Mouse (Mus musculus) kidney, embryonic 16.5 days (tissue): Measurements from ENCODE around the gene Tlr2. TPM values are rescaled to one million over a fixed set of nuclear protein-coding genes. Genes with fewer than 3 reads are reported as not detected.
"Not testable (repeated sequence)": the region's sequence is repeated elsewhere in the genome, so short reads cannot be mapped to it uniquely, and the experiment has no call there.

Experiments
- ATAC-seq: fragments of 200-750 bp; cut with Nextera tagmentation; 2 replicates; pipeline ENCODE4 v1.8.0; 2017; ENCODE audit warnings: moderate TSS enrichment; ENCODE audit not compliant: low FRiP score, low TSS enrichment
- H3K27ac ChIP-seq: fragments of 300-500 bp; sonication (generic); 2 replicates; pipeline ENCODE4 v1.5.1; 2014; ENCODE audit warnings: low read length
- H3K27me3 ChIP-seq: fragments of 300-500 bp; sonication (generic); 2 replicates; pipeline ENCODE4 v1.6.1; 2014; ENCODE audit warnings: low read length, control low read depth, mixed read lengths; ENCODE audit not compliant: insufficient read depth
- H3K36me3 ChIP-seq: fragments of 300-500 bp; sonication (generic); 2 replicates; pipeline ENCODE4 v1.6.1; 2014; ENCODE audit warnings: low read length, control low read depth, mixed read lengths; ENCODE audit not compliant: insufficient read depth
- H3K4me1 ChIP-seq: fragments of 300-500 bp; sonication (generic); 2 replicates; pipeline ENCODE4 v1.6.1; 2014; ENCODE audit warnings: low read length, control low read depth, mixed read lengths; ENCODE audit not compliant: insufficient read depth
- H3K4me2 ChIP-seq: fragments of 300-500 bp; sonication (generic); replicated peaks from 2 replicates; pipeline ENCODE4 v1.6.1; 2014; ENCODE audit warnings: low read depth, low read length
- H3K4me3 ChIP-seq: fragments of 300-500 bp; sonication (generic); 2 replicates; pipeline ENCODE4 v1.5.1; 2014; ENCODE audit warnings: mild to moderate bottlenecking, low read length
- H3K9ac ChIP-seq: fragments of 300-500 bp; sonication (generic); replicated peaks from 2 replicates; pipeline ENCODE4 v1.6.1; 2014; ENCODE audit warnings: low read length
- H3K9me3 ChIP-seq: fragments of 300-500 bp; sonication (generic); 2 replicates; pipeline ENCODE4 v1.6.1; 2016; ENCODE audit warnings: low read length, control low read depth
- WGBS: fragments of 180-500 bp; shearing (Covaris S2); extraction: QIAGEN DNeasy Blood & Tissue Kit; methylation state at CpG from one replicate; pipeline ENCODE4 v1.1.7; 2014; 5-methylcytosine and 5-hydroxymethylcytosine counted together
- polyA plus RNA-seq: library from polyadenylated mRNA; unstranded; fragments of >200 nt; fragmentation: Nextera tagmentation; extraction: Ambion mirVana; gene quantifications from 2 replicates; pipeline ENCODE4 v1.2.1, GENCODE M21; 2015

The Tlr2 gene
- polyA plus RNA-seq, 1 experiment from 2014 or later: 3.2 TPM

DNA sequence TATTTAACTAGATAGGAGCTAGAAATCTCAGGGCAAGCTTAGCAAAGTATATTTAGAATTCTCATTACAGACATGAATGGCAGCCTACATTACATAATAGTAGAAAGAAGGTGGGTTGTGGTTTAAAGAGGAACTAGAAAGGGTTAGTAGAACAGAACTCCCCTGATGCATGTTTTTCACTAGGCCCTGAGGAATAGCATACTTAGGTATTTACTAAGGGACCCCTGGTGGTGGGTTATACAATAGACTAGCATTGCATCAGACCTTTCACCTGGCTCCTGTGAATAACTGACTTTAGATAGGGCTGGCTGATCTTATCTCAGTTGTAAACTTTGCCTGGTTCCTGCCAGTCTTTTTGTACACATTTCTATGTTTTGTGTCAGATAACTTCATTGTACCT lies 25.5 kb upstream of the Tlr2 start:
- H3K4me1 ChIP-seq, ATAC-seq, H3K9me3 ChIP-seq, H3K36me3 ChIP-seq, H3K27ac ChIP-seq, H3K4me3 ChIP-seq, H3K27me3 ChIP-seq, H3K4me2 ChIP-seq, H3K9ac ChIP-seq: not testable (repeated sequence)

DNA sequence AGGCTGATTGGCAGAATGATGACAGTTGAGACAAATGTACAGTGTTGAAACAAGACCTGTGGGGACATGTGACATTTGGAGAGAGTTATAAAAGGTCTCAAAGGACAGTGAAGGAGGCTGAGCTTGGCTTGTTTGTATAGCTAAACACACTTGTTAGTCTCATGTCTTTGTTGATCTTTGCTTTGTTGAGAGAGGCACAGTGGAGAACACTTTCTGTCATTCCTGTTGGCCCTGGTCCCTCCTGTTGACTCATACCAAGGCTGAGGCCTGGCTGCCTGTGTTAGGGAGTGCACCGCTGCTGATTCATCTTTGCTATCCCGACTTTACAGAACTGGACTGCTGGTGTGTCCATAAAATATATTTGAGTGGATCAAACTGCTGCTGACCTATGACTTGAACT lies 23.6 kb upstream of the Tlr2 start:
- no peaks in the 10 kb centered on the region for H3K9me3 ChIP-seq
- H3K9ac ChIP-seq: no peak overlapping the region
- H3K27ac ChIP-seq: no peak overlapping the region
- no peak overlapping the region for H3K4me3 ChIP-seq
- H3K4me2 ChIP-seq: no peak overlapping the region
- H3K4me1 ChIP-seq: no peaks in the 10 kb centered on the region; the same call in 1 of the 2 replicates
- 80% methylated on average over 2 of the region's 2 CpGs for WGBS
- no peak for ATAC-seq
- no peaks in the 10 kb centered on the region for H3K27me3 ChIP-seq
- no peaks in the 10 kb centered on the region for H3K36me3 ChIP-seq

DNA sequence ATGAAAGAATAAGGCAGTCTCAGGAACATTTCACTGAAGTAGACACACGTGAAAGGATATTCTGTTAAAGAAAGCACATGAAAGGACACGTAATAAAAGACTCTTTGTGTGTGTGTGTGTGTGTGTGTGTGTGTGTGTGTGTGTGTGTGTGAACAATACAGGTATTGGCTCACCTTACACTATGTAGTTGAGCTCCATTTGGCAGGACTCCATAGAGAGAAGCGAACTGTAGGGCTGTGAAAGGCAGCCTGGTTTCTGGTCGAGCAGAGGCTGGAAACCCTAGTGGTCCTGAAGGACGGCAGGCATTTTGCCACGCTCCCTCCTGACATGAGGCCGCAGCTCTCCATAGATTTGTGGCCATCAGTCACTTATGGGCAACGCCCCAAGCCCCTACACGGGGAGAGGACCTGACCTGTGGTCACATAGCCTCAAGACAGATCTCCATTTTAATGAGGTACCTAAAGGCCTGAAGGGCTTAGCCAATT lies 22.5 kb upstream of the Tlr2 start:
- Histone ChIP-seq H3K27ac (no peak overlapping the region), H3K4me2 (no peak overlapping the region), H3K9me3 (no peaks in the 10 kb centered on the region), H3K4me3 (no peak overlapping the region), H3K4me1 (no peaks in the 10 kb centered on the region; the same call in 1 of the 2 replicates), H3K36me3 (no peaks in the 10 kb centered on the region), H3K27me3 (no peaks in the 10 kb centered on the region), H3K9ac (no peak overlapping the region)
- no peak for ATAC-seq
- 76% methylated on average over 9 of the region's 9 CpGs for WGBS

- peak; percentile 27 for ATAC-seq
- H3K4me2 ChIP-seq: no peak overlapping the region
- no peaks in the 10 kb centered on the region for H3K36me3 ChIP-seq
- H3K4me3 ChIP-seq: no peak overlapping the region
- no peaks in the 10 kb centered on the region; the same call in 1 of the 2 replicates for H3K4me1 ChIP-seq
- H3K27me3 ChIP-seq: no peaks in the 10 kb centered on the region
- WGBS: 44% methylated on average over 1 of the region's 1 CpGs
- H3K9me3 ChIP-seq: no peaks in the 10 kb centered on the region
- no peak overlapping the region for H3K27ac ChIP-seq
- no peak overlapping the region for H3K9ac ChIP-seq
Measured at GRCm38 (mm10) chr3:83862956-83863355, 21.4 kb upstream of the Tlr2 start.

DNA sequence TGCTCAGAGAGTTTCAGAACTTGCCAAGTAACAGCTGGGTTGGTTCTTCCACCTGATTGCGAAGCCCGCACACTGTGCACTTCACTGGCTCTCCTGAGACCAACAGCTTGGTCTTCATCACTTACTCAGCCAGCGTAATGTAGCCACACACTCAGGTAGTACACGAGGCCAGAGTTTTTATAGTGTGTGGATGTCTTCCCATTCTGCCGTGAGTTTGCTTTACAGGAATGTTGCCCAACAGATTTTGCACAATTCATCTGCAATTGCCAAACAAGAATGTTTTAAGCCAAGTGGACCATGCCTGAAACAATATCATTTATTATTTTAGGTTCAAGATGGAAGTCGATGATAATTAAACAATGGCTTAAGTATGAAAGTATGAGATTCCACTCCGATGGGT lies 18.0 kb upstream of the Tlr2 start:
- ATAC-seq: no peak
- WGBS: 90% methylated on average over 7 of the region's 7 CpGs
- Histone ChIP-seq H3K36me3 (no peaks in the 10 kb centered on the region), H3K27ac (no peak overlapping the region), H3K4me3 (no peak overlapping the region), H3K4me2 (no peak overlapping the region), H3K9ac (no peak overlapping the region), H3K27me3 (no peaks in the 10 kb centered on the region), H3K9me3 (no peaks in the 10 kb centered on the region), H3K4me1 (no peaks in the 10 kb centered on the region; the same call in 1 of the 2 replicates)

DNA sequence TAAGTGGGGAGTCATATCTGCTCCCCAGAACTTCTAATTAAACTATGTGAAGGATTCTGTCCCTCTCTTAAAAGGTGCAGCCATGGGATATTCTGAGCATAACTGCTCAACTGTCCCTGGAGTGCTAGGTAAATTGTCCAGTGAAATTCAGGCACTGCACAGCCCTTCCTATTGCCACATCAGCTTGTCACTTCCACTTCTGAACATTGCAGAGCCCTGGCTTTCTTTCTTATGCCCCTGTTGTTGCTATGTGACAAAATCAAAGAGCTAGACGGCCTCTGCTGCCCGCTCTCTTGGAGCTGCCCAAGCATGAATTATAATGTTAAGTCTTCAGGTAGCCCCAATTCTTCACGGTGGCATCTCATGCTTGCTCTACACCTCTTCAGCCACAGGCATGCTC lies 17.5 kb upstream of the Tlr2 start:
- H3K4me1 ChIP-seq: no peaks in the 10 kb centered on the region; the same call in 1 of the 2 replicates
- H3K9me3 ChIP-seq: no peaks in the 10 kb centered on the region
- H3K27me3 ChIP-seq: no peaks in the 10 kb centered on the region
- no peak overlapping the region for H3K9ac ChIP-seq
- H3K4me2 ChIP-seq: no peak overlapping the region
- H3K4me3 ChIP-seq: no peak overlapping the region
- no peaks in the 10 kb centered on the region for H3K36me3 ChIP-seq
- no peak for ATAC-seq
- H3K27ac ChIP-seq: no peak overlapping the region
- 77% methylated on average over 3 of the region's 3 CpGs for WGBS

DNA sequence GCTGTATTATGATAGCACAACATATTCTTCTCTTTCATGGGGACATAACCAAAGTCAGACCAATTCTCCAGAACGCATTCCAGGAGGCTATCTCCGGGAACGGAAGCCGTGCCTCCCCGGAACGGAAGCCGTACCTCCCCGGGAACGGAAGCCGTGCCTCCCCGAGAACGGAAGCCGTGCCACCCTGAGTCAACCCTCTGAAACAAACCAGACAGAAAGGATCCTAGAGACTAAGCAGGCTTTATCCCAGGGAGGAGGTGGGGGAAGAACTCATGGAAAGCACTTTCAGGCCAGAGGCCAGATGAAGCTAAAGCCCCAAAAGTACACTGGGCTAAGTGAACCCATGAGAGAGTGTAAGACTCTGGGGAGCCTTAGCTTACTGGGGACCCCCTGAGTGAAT lies 16.1 kb upstream of the Tlr2 start:
- ATAC-seq: no peak
- Histone ChIP-seq H3K27me3 (no peaks in the 10 kb centered on the region), H3K27ac (no peak overlapping the region), H3K9ac (no peak overlapping the region), H3K4me3 (no peak overlapping the region), H3K9me3 (no peaks in the 10 kb centered on the region), H3K36me3 (no peaks in the 10 kb centered on the region), H3K4me1 (no peaks in the 10 kb centered on the region), H3K4me2 (no peak overlapping the region)
- WGBS: 94% methylated on average over 13 of the region's 13 CpGs

- no peaks in the 10 kb centered on the region for H3K36me3 ChIP-seq
- ATAC-seq: no peak
- H3K4me2 ChIP-seq: no peak overlapping the region
- no peak overlapping the region for H3K4me3 ChIP-seq
- 89% methylated on average over 5 of the region's 5 CpGs for WGBS
- no peak overlapping the region for H3K27ac ChIP-seq
- H3K9me3 ChIP-seq: no peaks in the 10 kb centered on the region
- no peak overlapping the region for H3K9ac ChIP-seq
- no peaks in the 10 kb centered on the region for H3K27me3 ChIP-seq
- no peaks in the 10 kb centered on the region for H3K4me1 ChIP-seq
Measured at GRCm38 (mm10) chr3:83855643-83856042, 14.1 kb upstream of the Tlr2 start.

GRCm38 (mm10) chr3:83849341-83849740 lies 7.8 kb upstream of the Tlr2 start:
- no peak overlapping the region for H3K27ac ChIP-seq
- H3K9me3 ChIP-seq: no peaks in the 10 kb centered on the region
- 69% methylated on average over 2 of the region's 2 CpGs for WGBS
- no peaks in the 10 kb centered on the region for H3K4me1 ChIP-seq
- no peak overlapping the region for H3K4me3 ChIP-seq
- no peaks in the 10 kb centered on the region for H3K27me3 ChIP-seq
- H3K36me3 ChIP-seq: no peaks in the 10 kb centered on the region
- ATAC-seq: no peak
- no peak overlapping the region for H3K9ac ChIP-seq
- H3K4me2 ChIP-seq: no peak overlapping the region

GRCm38 (mm10) chr3:83844766-83845520 lies 3.4 kb upstream of the Tlr2 start:
- Histone ChIP-seq H3K4me3 (no peak overlapping the region), H3K9ac (no peak overlapping the region), H3K9me3 (no peaks in the 10 kb centered on the region), H3K36me3 (no peaks in the 10 kb centered on the region), H3K27ac (no peak overlapping the region), H3K4me1 (no peaks in the 10 kb centered on the region), H3K4me2 (no peak overlapping the region), H3K27me3 (no peaks in the 10 kb centered on the region)
- no peak for ATAC-seq
- WGBS: 66% methylated on average over 8 of the region's 8 CpGs
